Mouse (Mus musculus): ENCODE data around the gene Pi4ka. TPM values are rescaled to one million over a fixed set of nuclear protein-coding genes. Genes with fewer than 3 reads are reported as not detected.

Gene Pi4ka
- total RNA-seq, 2 experiments from 2014 or later, result 16.0 to 16.6 TPM

GRCm38 (mm10) chr16:17277342-17278211, 128.5 kb downstream of the Pi4ka start:
- intact Hi-C loops (cut with DNase I; ENCODE audit: low total_unique reads), result loop anchor here (5.0 kb wide), 1 partner anchor 140 kb away; no protein-coding TSS in a partner anchor
- peak; percentile 14 for DNase-seq

- intact Hi-C loops (cut with DNase I; ENCODE audit: low total_unique reads), result loop anchor here (5.0 kb wide), 1 partner anchor 139 kb away; no protein-coding TSS in a partner anchor
- peak; percentile 92 for DNase-seq
Measured at GRCm38 (mm10) chr16:17276164-17277151, 129.7 kb downstream of the Pi4ka start.

GRCm38 (mm10) chr16:17275721-17276120, 130.4 kb downstream of the Pi4ka start, which contains the start of gene Tmem191c:
Gene Tmem191c, plus strand, starts transcription at chr16:17276077.
- DNase-seq, result no peak
- intact Hi-C loops (cut with DNase I; ENCODE audit: low total_unique reads), result loop anchor here (5.0 kb wide), 1 partner anchor 138 kb away; no protein-coding TSS in a partner anchor

GRCm38 (mm10) chr16:17271856-17272255, 134.3 kb downstream of the Pi4ka start:
- no peak for DNase-seq
- intact Hi-C loops (cut with DNase I; ENCODE audit: low total_unique reads), result loop anchor here (2.0 kb wide), 1 partner anchor 61 kb away; no protein-coding TSS in a partner anchor

- intact Hi-C loops (cut with DNase I; ENCODE audit: low total_unique reads), result loop anchor here (2.0 kb wide), 1 partner anchor 60 kb away; no protein-coding TSS in a partner anchor
- no peak for DNase-seq
Measured at GRCm38 (mm10) chr16:17271124-17271523, 135.0 kb downstream of the Pi4ka start.

GRCm38 (mm10) chr16:17269872-17270271, 136.2 kb downstream of the Pi4ka start:
- intact Hi-C loops (cut with DNase I; ENCODE audit: low total_unique reads), result loop anchor here (2.0 kb wide), 1 partner anchor 59 kb away; no protein-coding TSS in a partner anchor
- DNase-seq, result no peak

GRCm38 (mm10) chr16:17267937-17268336, 138.2 kb downstream of the Pi4ka start:
- intact Hi-C loops (cut with DNase I; ENCODE audit: low total_unique reads), result no loop called here

GRCm38 (mm10) chr16:17266113-17266512, 140.0 kb downstream of the Pi4ka start:
- no peak for DNase-seq
- intact Hi-C loops (cut with DNase I; ENCODE audit: low total_unique reads), result no loop called here

More at GRCm38 (mm10) chr16:17267937-17268336, 138.2 kb downstream of the Pi4ka start:
- DNase-seq, result no peak

- DNase-seq, result no peak
- intact Hi-C loops (cut with DNase I; ENCODE audit: low total_unique reads), result no loop called here
Measured at GRCm38 (mm10) chr16:17261341-17261740, 144.8 kb downstream of the Pi4ka start.

GRCm38 (mm10) chr16:17258917-17259316, 147.2 kb downstream of the Pi4ka start:
- DNase-seq, result no peak
- intact Hi-C loops (cut with DNase I; ENCODE audit: low total_unique reads), result no loop called here

- peak; percentile 82 for DNase-seq
- intact Hi-C loops (cut with DNase I; ENCODE audit: low total_unique reads), result no loop called here
Measured at GRCm38 (mm10) chr16:17257359-17257821, 148.7 kb downstream of the Pi4ka start.

- intact Hi-C loops (cut with DNase I; ENCODE audit: low total_unique reads), result no loop called here
- DNase-seq, result no peak
Measured at GRCm38 (mm10) chr16:17255270-17255669, 150.8 kb downstream of the Pi4ka start.

- intact Hi-C loops (cut with DNase I; ENCODE audit: low total_unique reads), result no loop called here
- no peak for DNase-seq
Measured at GRCm38 (mm10) chr16:17254005-17254597, 152.0 kb downstream of the Pi4ka start.

- no peak for DNase-seq
Measured at GRCm38 (mm10) chr16:17252841-17253240, 153.3 kb downstream of the Pi4ka start.

GRCm38 (mm10) chr16:17252086-17252726, 153.9 kb downstream of the Pi4ka start:
- intact Hi-C loops (cut with DNase I; ENCODE audit: low total_unique reads), result no loop called here
- no peak for DNase-seq

More at GRCm38 (mm10) chr16:17252841-17253240, 153.3 kb downstream of the Pi4ka start:
- intact Hi-C loops (cut with DNase I; ENCODE audit: low total_unique reads), result no loop called here

GRCm38 (mm10) chr16:17251539-17251938, 154.6 kb downstream of the Pi4ka start:
- no peak for DNase-seq

GRCm38 (mm10) chr16:17249135-17249534, 157.0 kb downstream of the Pi4ka start:
- intact Hi-C loops (cut with DNase I; ENCODE audit: low total_unique reads), result no loop called here
- DNase-seq, result no peak

More at GRCm38 (mm10) chr16:17251539-17251938, 154.6 kb downstream of the Pi4ka start:
- intact Hi-C loops (cut with DNase I; ENCODE audit: low total_unique reads), result no loop called here

- DNase-seq, result no peak
- intact Hi-C loops (cut with DNase I; ENCODE audit: low total_unique reads), result no loop called here
Measured at GRCm38 (mm10) chr16:17247727-17248126, 158.4 kb downstream of the Pi4ka start.
